Comparison of ENCODE assay signal across 25 mouse cellular contexts in genomic region chr12:17193311-17193710, GRCm38 (mm10). TPM values are rescaled to one million over a fixed set of nuclear protein-coding genes. Genes with fewer than 3 reads are reported as not detected.
"Had no signal": no experiment of that assay in that cellular context is flagged by ENCODE, and none has a peak within 500 bp of the region (broad histone marks: within the 10 kb centered on the region; RNA-seq: fewer than 3 reads in every experiment).

No protein-coding gene starts in this region.

- H3K4me3 ChIP-seq: gastrocnemius, adult 2 months; heart, adult 2 months; heart, embryonic 13.5 days; heart, embryonic 15.5 days; hindbrain, embryonic 13.5 days; hindbrain, embryonic 15.5 days; limb, embryonic 13.5 days; limb, embryonic 15.5 days; liver, embryonic 12.5 days had no signal

- H3K36me3 ChIP-seq: heart, embryonic 13.5 days; heart, embryonic 15.5 days; hindbrain, embryonic 13.5 days; hindbrain, embryonic 15.5 days; limb, embryonic 13.5 days; limb, embryonic 15.5 days; liver, embryonic 12.5 days had no signal

- H3K9ac ChIP-seq: heart, embryonic 13.5 days; heart, embryonic 15.5 days; hindbrain, embryonic 13.5 days; hindbrain, embryonic 15.5 days; limb, embryonic 13.5 days; limb, embryonic 15.5 days; liver, embryonic 12.5 days; liver, embryonic 14.5 days had no signal

- H3K27ac ChIP-seq: gastrocnemius, adult 2 months; heart, adult 2 months; heart, embryonic 13.5 days; heart, embryonic 15.5 days; hindbrain, embryonic 13.5 days; hindbrain, embryonic 15.5 days; hindbrain, postnatal 0 days; limb, embryonic 13.5 days; limb, embryonic 15.5 days; liver, embryonic 12.5 days; liver, embryonic 14.5 days had no signal

- H3K4me1 ChIP-seq: heart, embryonic 13.5 days; heart, embryonic 15.5 days; hindbrain, embryonic 13.5 days; hindbrain, embryonic 15.5 days; limb, embryonic 13.5 days; limb, embryonic 15.5 days; liver, embryonic 12.5 days had no signal

- DNase-seq: gastrocnemius, adult 2 months; gastrocnemius, postnatal 14 days; gastrocnemius, postnatal 36 days; heart, adult 11 months; heart, adult 2 months; heart, postnatal 14 days; heart, postnatal 36 days; kidney, adult 11 months; kidney, adult 2 months; kidney, postnatal 10 days; kidney, postnatal 36 days; layer of hippocampus, adult 9-11 months; layer of hippocampus, postnatal 36 days; left cerebral cortex, postnatal 4 days had no signal

- H3K9me3 ChIP-seq: heart, embryonic 13.5 days; heart, embryonic 15.5 days; hindbrain, embryonic 13.5 days; hindbrain, embryonic 15.5 days; limb, embryonic 13.5 days; limb, embryonic 15.5 days; liver, embryonic 12.5 days had no signal

RNA-seq across cellular contexts. Expression of gene Kcnf1, which starts 16.6 kb away (rescaled TPM):
- total RNA-seq: heart, adult 2 months; heart, postnatal 36 days; hematopoietic stem cell, adult 5-6 weeks; liver, adult 2 months had no signal
